25 mouse cellular contexts compared by ENCODE assay signal in the genomic region with DNA sequence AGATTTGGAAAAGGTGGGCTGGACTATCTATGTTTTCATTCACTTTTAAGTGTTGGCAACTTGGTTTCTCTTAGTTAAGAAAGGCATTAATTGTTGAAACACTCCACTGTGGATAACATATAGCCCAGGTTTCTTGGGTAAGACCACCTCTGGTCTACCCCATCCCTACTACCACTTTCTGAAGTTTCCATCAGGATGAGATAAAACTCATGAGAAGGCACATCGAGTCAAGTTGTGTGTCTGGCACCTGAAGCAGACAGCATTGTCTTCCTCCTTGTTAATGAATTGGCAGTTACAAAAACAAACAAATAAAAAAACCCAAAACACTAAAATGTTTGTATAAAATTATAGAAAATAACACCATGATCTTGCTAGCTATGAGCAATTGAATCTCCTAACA. TPM values are rescaled to one million over a fixed set of nuclear protein-coding genes. Genes with fewer than 3 reads are reported as not detected.
DNase-seq lines count a peak whose midpoint lies in the region; TF ChIP-seq lines count a peak whose summit lies in the region.
"Not testable (repeated sequence)": the region's sequence is repeated elsewhere in the genome, so short reads cannot be mapped to it uniquely, and the experiment has no call there.
"Had no signal": no experiment of that assay in that cellular context is flagged by ENCODE, and none has a peak within 500 bp of the region (broad histone marks: within the 10 kb centered on the region; RNA-seq: fewer than 3 reads in every experiment).

No protein-coding gene starts in this region.

- not testable (repeated sequence) for H3K4me1 ChIP-seq in kidney, adult 2 months (ENCODE audit: control insufficient read depth, insufficient read depth, low read length)

- H3K36me3 ChIP-seq in kidney, adult 2 months (ENCODE audit: control insufficient read depth, insufficient read depth, low read length); myocyte (ENCODE audit: control insufficient read depth, insufficient read depth): not testable (repeated sequence)

- DNase-seq in gastrocnemius, postnatal 25 days: peak; percentile 9
- peak; percentile 93 for DNase-seq in heart, adult 11 months
- DNase-seq in heart, adult 8-10 months (ENCODE audit: low spot score): peak; percentile 14
- DNase-seq in kidney, adult 2 months: peak; percentile 23
- peak; percentile 9 for DNase-seq in kidney, postnatal 14 days
- DNase-seq in layer of hippocampus, adult 11-12 months (ENCODE audit: low spot score): peak; percentile 12
- DNase-seq in lung, postnatal 36 days: peak; percentile 6

- peak overlapping the region; percentile 52 for H3K4me2 ChIP-seq in myocyte (ENCODE audit: low read depth)

- not testable (repeated sequence) for H3ac ChIP-seq in myocyte (ENCODE audit: control insufficient read depth, insufficient read length)

- not testable (repeated sequence) for H3K79me2 ChIP-seq in myocyte (ENCODE audit: control insufficient read depth, insufficient read depth)

- WGBS in kidney, adult 2 months: 78% methylated on average over 1 of the region's 1 CpGs

- TF ChIP-seq POLR2A in kidney, adult 2 months (IDR thresholded peaks at IDR 0.05; ENCODE audit: low read depth, low read length); myocyte (IDR thresholded peaks at IDR 0.05; ENCODE audit: insufficient read length, low read depth): not testable (repeated sequence)

- H3K27me3 ChIP-seq in kidney, adult 2 months (replicated peaks; ENCODE audit: control insufficient read depth, insufficient read depth, low read length); myocyte (ENCODE audit: control insufficient read depth, insufficient read depth, insufficient read length): not testable (repeated sequence)

- not testable (repeated sequence) for TF ChIP-seq CTCF in kidney, adult 2 months (conservative IDR thresholded peaks at IDR 0.05; ENCODE audit: insufficient read depth, insufficient read length, low read depth, low read length)

- not testable (repeated sequence) for H3K4me3 ChIP-seq in kidney, adult 2 months (ENCODE audit: insufficient read depth, low read depth, low read length)
- H3K4me3 ChIP-seq in myocyte: peak overlapping the region; percentile 16

- not testable (repeated sequence) for H3K27ac ChIP-seq in kidney, adult 2 months (ENCODE audit: insufficient read depth, low read depth, low read length)

RNA-seq across cellular contexts. Expression of gene Gm9732, which starts 0.9 kb away (rescaled TPM):
- not detected for total RNA-seq in gastrocnemius, postnatal 25 days (2021)
- not detected for total RNA-seq in heart, adult 8-10 months (2022)
- 0.08 and 0.30 TPM in 2 replicates for polyA plus RNA-seq in kidney, adult 2 months (2012; rRNA removed)
- 3.5 TPM for polyA plus RNA-seq in myocyte (2012; fragmentation: generic; extraction: Trizol)
- total RNA-seq: adrenal gland, adult 18-20 months; adrenal gland, adult 2 months; adrenal gland, adult 8-10 months; adrenal gland, postnatal 10 days; adrenal gland, postnatal 14 days; adrenal gland, postnatal 25 days; adrenal gland, postnatal 36 days; adrenal gland, postnatal 4 days had no signal
- polyA plus RNA-seq: adrenal gland, adult 2 months; brain, embryonic 14.5 days had no signal

RNA-seq across cellular contexts. Expression of gene Gm8126, which starts 17.3 kb away (rescaled TPM):
- not detected for total RNA-seq in gastrocnemius, postnatal 25 days (2021)
- not detected for total RNA-seq in heart, adult 8-10 months (2022)
- polyA plus RNA-seq in kidney, adult 2 months (2012; rRNA removed): 0.39 and 0.50 TPM in 2 replicates
- polyA plus RNA-seq in myocyte (2012; fragmentation: generic; extraction: Trizol): 0.10 TPM
- total RNA-seq: adrenal gland, adult 18-20 months; adrenal gland, adult 2 months; adrenal gland, adult 8-10 months; adrenal gland, postnatal 14 days; adrenal gland, postnatal 25 days; adrenal gland, postnatal 36 days; ES-E14; MEL had no signal
- polyA plus RNA-seq: activated CD4-positive, CD25-positive, alpha-beta regulatory T cell, adult 4 months; adrenal gland, adult 2 months; brain, embryonic 14.5 days; CD4-positive, CD25-positive, alpha-beta regulatory T cell, adult 4 months; G1E had no signal

RNA-seq across cellular contexts. Expression of gene Gm8127, which starts 17.9 kb away (rescaled TPM):
- not detected for total RNA-seq in gastrocnemius, postnatal 25 days (2021)
- total RNA-seq in heart, adult 8-10 months (2022): not detected
- not detected in 2 replicates for polyA plus RNA-seq in kidney, adult 2 months (2012; rRNA removed)
- polyA plus RNA-seq in myocyte (2012; fragmentation: generic; extraction: Trizol): not detected
- total RNA-seq: adrenal gland, adult 18-20 months; adrenal gland, adult 2 months; adrenal gland, adult 8-10 months; adrenal gland, postnatal 10 days; adrenal gland, postnatal 14 days; adrenal gland, postnatal 25 days; adrenal gland, postnatal 36 days; adrenal gland, postnatal 4 days; CH12.LX; ES-E14; G1E; MEL had no signal
- polyA plus RNA-seq: activated CD4-positive, CD25-positive, alpha-beta regulatory T cell, adult 4 months; adrenal gland, adult 2 months; brain, embryonic 14.5 days; C2C12; CD4-positive, CD25-positive, alpha-beta regulatory T cell, adult 4 months; G1E; Patski had no signal

RNA-seq across cellular contexts. Expression of gene Gm8122, which starts 40.6 kb away (rescaled TPM):
- total RNA-seq in gastrocnemius, postnatal 25 days (2021): not detected
- total RNA-seq in heart, adult 8-10 months (2022): not detected
- 0.06 and 0.10 TPM in 2 replicates for polyA plus RNA-seq in kidney, adult 2 months (2012; rRNA removed)
- polyA plus RNA-seq in myocyte (2012; fragmentation: generic; extraction: Trizol): not detected
- total RNA-seq: adrenal gland, adult 18-20 months; adrenal gland, adult 2 months; adrenal gland, adult 8-10 months; adrenal gland, postnatal 10 days; adrenal gland, postnatal 14 days; adrenal gland, postnatal 25 days; adrenal gland, postnatal 36 days; adrenal gland, postnatal 4 days; CH12.LX; ES-E14; G1E; MEL had no signal
- polyA plus RNA-seq: activated CD4-positive, CD25-positive, alpha-beta regulatory T cell, adult 4 months; adrenal gland, adult 2 months; brain, embryonic 14.5 days; C2C12; CD4-positive, CD25-positive, alpha-beta regulatory T cell, adult 4 months; G1E; Patski had no signal

Comparison
In these comparisons a context has a peak if more than half of its experiments do, and no peak if none do; other contexts are left out.
1. DNase-seq: peak in every context shown above with its lines; median percentile 93 in heart, adult 11 months; 23 in kidney, adult 2 months; 14 in heart, adult 8-10 months; 12 in layer of hippocampus, adult 11-12 months; 9 in gastrocnemius, postnatal 25 days; 9 in kidney, postnatal 14 days; 6 in lung, postnatal 36 days.